Mouse (Mus musculus) liver, adult 2 months (tissue): ENCODE results near the gene Mrpl47.

Experiments
- CTCF ChIP-seq: fragments of 200-500 bp; IDR thresholded peaks from 2 replicates; pipeline ENCODE4 v1.5.1; 2011; ENCODE audit warnings: low read depth, low read length, control low read depth
- POLR2A ChIP-seq: fragments of 200-500 bp; IDR thresholded peaks from 2 replicates; pipeline ENCODE4 v1.6.1; 2011; ENCODE audit warnings: low read length, control low read depth; ENCODE audit not compliant: insufficient read depth; ENCODE audit errors: extremely low read depth

GRCm38 (mm10) chr3:32718271-32718670 is 19.1 kb downstream of the Mrpl47 start:
- no peak for TF ChIP-seq CTCF
- TF ChIP-seq POLR2A, result no peak
